Mouse (Mus musculus): ENCODE data around the gene Krtap15. TPM values are rescaled to one million over a fixed set of nuclear protein-coding genes. Genes with fewer than 3 reads are reported as not detected.

Gene Krtap15
- polyA plus RNA-seq, 1 experiment from 2014 or later, result not detected

- Histone ChIP-seq H3K9ac (ENCODE audit: low read length) (no peak overlapping the region), H3K36me3 (ENCODE audit: control insufficient read depth, insufficient read depth, low read length) (no peaks in the 10 kb centered on the region), H3K4me1 (replicated peaks; ENCODE audit: control insufficient read depth, insufficient read depth, low read length) (no peaks in the 10 kb centered on the region), H3K9me3 (ENCODE audit: control insufficient read depth, low read length) (no peaks in the 10 kb centered on the region), H3K27ac (ENCODE audit: low read depth) (no peak overlapping the region), H3K27me3 (replicated peaks; ENCODE audit: control insufficient read depth, insufficient read depth, low read length) (no peaks in the 10 kb centered on the region), H3K4me3 (ENCODE audit: low read depth, low read length) (no peak overlapping the region), H3K4me2 (ENCODE audit: low read length) (no peak overlapping the region)
- 83% methylated on average over 4 of the region's 4 CpGs for WGBS
- DNase-seq (ENCODE audit: low spot score) (no peak), ATAC-seq (replicated peaks; ENCODE audit: low FRiP score, low TSS enrichment, low read depth) (no peak)
These were observed 28.5 kb downstream of the Krtap15 start for GRCm38 (mm10) chr16:88848558-88848957.

GRCm38 (mm10) chr16:88851450-88851849 is 31.4 kb downstream of the Krtap15 start:
- no peak for DNase-seq (ENCODE audit: low spot score)
- no peak overlapping the region for H3K4me3 ChIP-seq (ENCODE audit: low read depth, low read length)
- no peak overlapping the region for H3K9ac ChIP-seq (ENCODE audit: low read length)
- no peak overlapping the region for H3K4me2 ChIP-seq (ENCODE audit: low read length)
- no peaks in the 10 kb centered on the region for H3K4me1 ChIP-seq (replicated peaks; ENCODE audit: control insufficient read depth, insufficient read depth, low read length)
- no peak overlapping the region for H3K27ac ChIP-seq (ENCODE audit: low read depth)
- no peak for ATAC-seq (replicated peaks; ENCODE audit: low FRiP score, low TSS enrichment, low read depth)
- H3K36me3 ChIP-seq (ENCODE audit: control insufficient read depth, insufficient read depth, low read length), result no peaks in the 10 kb centered on the region
- no peaks in the 10 kb centered on the region for H3K27me3 ChIP-seq (replicated peaks; ENCODE audit: control insufficient read depth, insufficient read depth, low read length)
- WGBS, result 15% methylated on average over 5 of the region's 5 CpGs
- H3K9me3 ChIP-seq (ENCODE audit: control insufficient read depth, low read length), result no peaks in the 10 kb centered on the region

DNA sequence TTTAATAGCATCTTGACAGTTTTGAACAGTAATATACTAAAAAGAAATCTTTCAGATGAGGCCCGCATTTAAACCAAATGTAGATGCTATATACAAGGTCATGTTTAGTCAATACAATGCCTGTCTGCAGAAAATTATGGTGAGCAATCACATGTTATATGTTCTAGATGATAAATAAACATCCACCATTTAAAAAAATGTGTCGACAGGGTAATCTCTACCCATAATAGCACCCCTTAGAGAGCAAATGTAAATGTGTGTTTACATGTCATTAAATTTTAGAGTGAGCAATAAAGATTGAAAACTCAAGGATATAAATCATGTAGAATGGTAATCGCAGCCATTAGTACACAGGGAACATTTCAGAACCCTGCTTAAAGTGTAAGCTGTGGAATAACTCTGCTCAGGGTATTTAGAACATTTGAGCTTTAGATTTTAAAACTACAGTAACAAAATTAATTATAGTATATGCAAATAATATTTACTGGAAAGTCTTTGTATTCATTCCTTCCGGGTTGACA is 44.9 kb downstream of the Krtap15 start:
- no peak overlapping the region for H3K4me2 ChIP-seq (ENCODE audit: low read length)
- no peaks in the 10 kb centered on the region for H3K27me3 ChIP-seq (replicated peaks; ENCODE audit: control insufficient read depth, insufficient read depth, low read length)
- no peak for DNase-seq (ENCODE audit: low spot score)
- H3K9ac ChIP-seq (ENCODE audit: low read length), result no peak overlapping the region
- H3K36me3 ChIP-seq (ENCODE audit: control insufficient read depth, insufficient read depth, low read length), result no peaks in the 10 kb centered on the region
- H3K9me3 ChIP-seq (ENCODE audit: control insufficient read depth, low read length), result no peaks in the 10 kb centered on the region
- 80% methylated on average over 4 of the region's 4 CpGs for WGBS
- no peak for ATAC-seq (replicated peaks; ENCODE audit: low FRiP score, low TSS enrichment, low read depth)
- H3K4me1 ChIP-seq (replicated peaks; ENCODE audit: control insufficient read depth, insufficient read depth, low read length), result no peaks in the 10 kb centered on the region
- no peak overlapping the region for H3K4me3 ChIP-seq (ENCODE audit: low read depth, low read length)
- H3K27ac ChIP-seq (ENCODE audit: low read depth), result no peak overlapping the region

DNA sequence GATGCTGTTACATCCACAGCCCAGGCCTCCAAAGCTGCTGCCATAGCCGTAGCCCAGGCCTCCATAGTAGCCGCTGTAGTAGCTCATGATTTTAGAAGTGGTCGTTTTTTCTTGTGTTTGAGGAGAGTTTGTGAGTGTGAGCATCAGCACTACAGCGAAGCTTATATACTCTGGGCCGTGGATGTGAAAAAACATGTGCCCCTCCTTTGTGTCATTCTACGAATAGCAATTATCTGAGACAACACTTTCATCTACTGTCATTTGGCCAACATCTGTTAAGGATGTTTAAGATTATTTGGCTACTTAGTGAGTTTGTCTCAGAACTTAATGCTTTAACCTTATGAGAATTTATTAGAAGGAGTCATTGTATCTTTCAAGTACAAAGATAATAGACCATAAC is 49.3 kb downstream of the Krtap15 start, which contains the start of gene Krtap19-1:
Gene Krtap19-1, minus strand, starts transcription at position 101 of the 400 bp plus-strand sequence.
- H3K4me1 ChIP-seq (replicated peaks; ENCODE audit: control insufficient read depth, insufficient read depth, low read length), result no peaks in the 10 kb centered on the region
- no peak within 1 kb of the TSS for H3K9ac ChIP-seq (ENCODE audit: low read length)
- 82% methylated on average over 6 of the region's 6 CpGs for WGBS
- no peak within 1 kb of the TSS for H3K4me2 ChIP-seq (ENCODE audit: low read length)
- ATAC-seq (replicated peaks; ENCODE audit: low FRiP score, low TSS enrichment, low read depth) (no peak), DNase-seq (ENCODE audit: low spot score) (no peak)
- H3K9me3 ChIP-seq (ENCODE audit: control insufficient read depth, low read length), result no peaks in the 10 kb centered on the region
- no peak within 1 kb of the TSS for H3K27ac ChIP-seq (ENCODE audit: low read depth)
- H3K4me3 ChIP-seq (ENCODE audit: low read depth, low read length), result no peak within 1 kb of the TSS
- no peaks in the 10 kb centered on the region for H3K36me3 ChIP-seq (ENCODE audit: control insufficient read depth, insufficient read depth, low read length)
- H3K27me3 ChIP-seq (replicated peaks; ENCODE audit: control insufficient read depth, insufficient read depth, low read length), result no peaks in the 10 kb centered on the region

GRCm38 (mm10) chr16:88874169-88874568 is 54.2 kb downstream of the Krtap15 start, which contains the start of gene Krtap19-2:
Krtap19-2 (minus strand) TSS chr16:88874269.
- no peak for ATAC-seq (replicated peaks; ENCODE audit: low FRiP score, low TSS enrichment, low read depth)
- Histone ChIP-seq H3K27ac (ENCODE audit: low read depth) (no peak within 1 kb of the TSS), H3K9me3 (ENCODE audit: control insufficient read depth, low read length) (no peaks in the 10 kb centered on the region), H3K27me3 (replicated peaks; ENCODE audit: control insufficient read depth, insufficient read depth, low read length) (no peaks in the 10 kb centered on the region), H3K9ac (ENCODE audit: low read length) (no peak within 1 kb of the TSS), H3K4me3 (ENCODE audit: low read depth, low read length) (no peak within 1 kb of the TSS), H3K36me3 (ENCODE audit: control insufficient read depth, insufficient read depth, low read length) (no peaks in the 10 kb centered on the region), H3K4me2 (ENCODE audit: low read length) (no peak within 1 kb of the TSS), H3K4me1 (replicated peaks; ENCODE audit: control insufficient read depth, insufficient read depth, low read length) (no peaks in the 10 kb centered on the region)
- 96% methylated on average over 3 of the region's 3 CpGs for WGBS
- no peak for DNase-seq (ENCODE audit: low spot score)

- no peak within 1 kb of the TSS for H3K4me2 ChIP-seq (ENCODE audit: low read length)
These were observed 57.9 kb downstream of the Krtap15 start, which contains the start of gene Krtap19-3 for GRCm38 (mm10) chr16:88877938-88878337. Krtap19-3 (minus strand) TSS chr16:88878038.

More at GRCm38 (mm10) chr16:88877938-88878337, 57.9 kb downstream of the Krtap15 start, which contains the start of gene Krtap19-3:
- 87% methylated on average over 2 of the region's 2 CpGs for WGBS
- H3K27me3 ChIP-seq (replicated peaks; ENCODE audit: control insufficient read depth, insufficient read depth, low read length), result no peaks in the 10 kb centered on the region
- no peaks in the 10 kb centered on the region for H3K4me1 ChIP-seq (replicated peaks; ENCODE audit: control insufficient read depth, insufficient read depth, low read length)
- H3K27ac ChIP-seq (ENCODE audit: low read depth), result no peak within 1 kb of the TSS
- no peaks in the 10 kb centered on the region for H3K9me3 ChIP-seq (ENCODE audit: control insufficient read depth, low read length)
- no peak for DNase-seq (ENCODE audit: low spot score)
- no peaks in the 10 kb centered on the region for H3K36me3 ChIP-seq (ENCODE audit: control insufficient read depth, insufficient read depth, low read length)
- H3K4me3 ChIP-seq (ENCODE audit: low read depth, low read length), result no peak within 1 kb of the TSS
- no peak within 1 kb of the TSS for H3K9ac ChIP-seq (ENCODE audit: low read length)
- ATAC-seq (replicated peaks; ENCODE audit: low FRiP score, low TSS enrichment, low read depth), result no peak

Other genes starting within 250 kb of the Krtap15 start
- gene Krtap24-1, start 207.9 kb upstream of the Krtap15 start, polyA plus RNA-seq (2014; fragmentation: Nextera tagmentation; extraction: Ambion mirVana), result not detected in 2 replicates
- gene 2310079G19Rik, start 192.5 kb upstream of the Krtap15 start, polyA plus RNA-seq (2014; fragmentation: Nextera tagmentation; extraction: Ambion mirVana), result not detected in 2 replicates
- gene Krtap26-1, start 172.4 kb upstream of the Krtap15 start, polyA plus RNA-seq (2014; fragmentation: Nextera tagmentation; extraction: Ambion mirVana), result not detected in 2 replicates
- gene Krtap27-1, start 148.5 kb upstream of the Krtap15 start, polyA plus RNA-seq (2014; fragmentation: Nextera tagmentation; extraction: Ambion mirVana), result not detected in 2 replicates
- not detected in 2 replicates for gene 2310061N02Rik, start 112.3 kb upstream of the Krtap15 start, polyA plus RNA-seq (2014; fragmentation: Nextera tagmentation; extraction: Ambion mirVana)
- gene Krtap13-1, start 91.4 kb upstream of the Krtap15 start, polyA plus RNA-seq (2014; fragmentation: Nextera tagmentation; extraction: Ambion mirVana), result not detected in 2 replicates
- not detected in 2 replicates for gene Krtap13, start 68.6 kb upstream of the Krtap15 start, polyA plus RNA-seq (2014; fragmentation: Nextera tagmentation; extraction: Ambion mirVana)
- not detected in 2 replicates for gene 2310034C09Rik, start 61.4 kb upstream of the Krtap15 start, polyA plus RNA-seq (2014; fragmentation: Nextera tagmentation; extraction: Ambion mirVana)
- not detected in 2 replicates for gene 2310057N15Rik, start 46.0 kb upstream of the Krtap15 start, polyA plus RNA-seq (2014; fragmentation: Nextera tagmentation; extraction: Ambion mirVana)
- not detected in 2 replicates for gene Gm5965, start 42.3 kb upstream of the Krtap15 start, polyA plus RNA-seq (2014; fragmentation: Nextera tagmentation; extraction: Ambion mirVana)
- gene Gm20741, start 8.0 kb upstream of the Krtap15 start, polyA plus RNA-seq (2014; fragmentation: Nextera tagmentation; extraction: Ambion mirVana), result not detected in 2 replicates
- not detected in 2 replicates for gene Krtap14, start 5.9 kb downstream of the Krtap15 start, polyA plus RNA-seq (2014; fragmentation: Nextera tagmentation; extraction: Ambion mirVana)
- gene Krtap19-1, start 49.2 kb downstream of the Krtap15 start, polyA plus RNA-seq (2014; fragmentation: Nextera tagmentation; extraction: Ambion mirVana), result not detected in 2 replicates
- not detected in 2 replicates for gene Krtap19-2, start 54.1 kb downstream of the Krtap15 start, polyA plus RNA-seq (2014; fragmentation: Nextera tagmentation; extraction: Ambion mirVana)
- not detected in 2 replicates for gene Krtap19-3, start 57.8 kb downstream of the Krtap15 start, polyA plus RNA-seq (2014; fragmentation: Nextera tagmentation; extraction: Ambion mirVana)
- gene Krtap19-4, start 64.9 kb downstream of the Krtap15 start, polyA plus RNA-seq (2014; fragmentation: Nextera tagmentation; extraction: Ambion mirVana), result not detected in 2 replicates
- not detected in 2 replicates for gene Krtap19-5, start 76.2 kb downstream of the Krtap15 start, polyA plus RNA-seq (2014; fragmentation: Nextera tagmentation; extraction: Ambion mirVana)
- not detected in 2 replicates for gene Krtap19-9b, start 112.0 kb downstream of the Krtap15 start, polyA plus RNA-seq (2014; fragmentation: Nextera tagmentation; extraction: Ambion mirVana)
- gene Krtap16-3, start 142.7 kb downstream of the Krtap15 start, polyA plus RNA-seq (2014; fragmentation: Nextera tagmentation; extraction: Ambion mirVana), result not detected in 2 replicates
- gene Krtap22-2, start 190.5 kb downstream of the Krtap15 start, polyA plus RNA-seq (2014; fragmentation: Nextera tagmentation; extraction: Ambion mirVana), result not detected in 2 replicates
- not detected in 2 replicates for gene Gm10229, start 195.1 kb downstream of the Krtap15 start, polyA plus RNA-seq (2014; fragmentation: Nextera tagmentation; extraction: Ambion mirVana)
- gene Krtap6-1, start 211.5 kb downstream of the Krtap15 start, polyA plus RNA-seq (2014; fragmentation: Nextera tagmentation; extraction: Ambion mirVana), result not detected in 2 replicates
- gene Gm10228, start 221.3 kb downstream of the Krtap15 start, polyA plus RNA-seq (2014; fragmentation: Nextera tagmentation; extraction: Ambion mirVana), result not detected in 2 replicates
- gene Krtap6-5, start 227.7 kb downstream of the Krtap15 start, polyA plus RNA-seq (2014; fragmentation: Nextera tagmentation; extraction: Ambion mirVana), result not detected in 2 replicates
- not detected in 2 replicates for gene 1110025L11Rik, start 243.8 kb downstream of the Krtap15 start, polyA plus RNA-seq (2014; fragmentation: Nextera tagmentation; extraction: Ambion mirVana)